Mouse (Mus musculus): Measurements from ENCODE around the gene Cdx2. TPM values are rescaled to one million over a fixed set of nuclear protein-coding genes. Genes with fewer than 3 reads are reported as not detected.

The Cdx2 gene
- polyA plus RNA-seq, 1 experiment = 0.15 TPM

GRCm38 (mm10) chr5:147292506-147293120 lies 14.5 kb downstream of the Cdx2 start:
- DNase-seq (ENCODE audit: low read depth) = no peak

- no peak for DNase-seq (ENCODE audit: low read depth)
These were observed 15.1 kb downstream of the Cdx2 start for GRCm38 (mm10) chr5:147291764-147292505.

- no peak for DNase-seq (ENCODE audit: low read depth)
These were observed 22.7 kb downstream of the Cdx2 start for GRCm38 (mm10) chr5:147284365-147284764.

- no peak for DNase-seq (ENCODE audit: low read depth)
These were observed 29.5 kb downstream of the Cdx2 start for GRCm38 (mm10) chr5:147277547-147277925.

- no peak for DNase-seq (ENCODE audit: low read depth)
These were observed 30.1 kb downstream of the Cdx2 start for GRCm38 (mm10) chr5:147276701-147277546.

GRCm38 (mm10) chr5:147275761-147276160 lies 31.3 kb downstream of the Cdx2 start:
- DNase-seq (ENCODE audit: low read depth) = no peak

GRCm38 (mm10) chr5:147274174-147275141 lies 32.6 kb downstream of the Cdx2 start:
- no peak for DNase-seq (ENCODE audit: low read depth)

- DNase-seq (ENCODE audit: low read depth) = no peak
These were observed 34.2 kb downstream of the Cdx2 start for GRCm38 (mm10) chr5:147272808-147273345.

GRCm38 (mm10) chr5:147272046-147272807 lies 34.8 kb downstream of the Cdx2 start:
- no peak for DNase-seq (ENCODE audit: low read depth)

- DNase-seq (ENCODE audit: low read depth) = no peak
These were observed 36.1 kb downstream of the Cdx2 start for GRCm38 (mm10) chr5:147270673-147271655.

GRCm38 (mm10) chr5:147269926-147270672 lies 37.0 kb downstream of the Cdx2 start, which contains the start of gene Pdx1:
TSS of gene Pdx1 (plus strand) at chr5:147269959.
- no peak for DNase-seq (ENCODE audit: low read depth)

- DNase-seq (ENCODE audit: low read depth) = no peak
These were observed 37.7 kb downstream of the Cdx2 start for GRCm38 (mm10) chr5:147269371-147269770.

- no peak for DNase-seq (ENCODE audit: low read depth)
These were observed 38.3 kb downstream of the Cdx2 start for GRCm38 (mm10) chr5:147268728-147269127.

- no peak for DNase-seq (ENCODE audit: low read depth)
These were observed 39.6 kb downstream of the Cdx2 start for GRCm38 (mm10) chr5:147267434-147267833.

GRCm38 (mm10) chr5:147263945-147264344 lies 43.1 kb downstream of the Cdx2 start:
- no peak for DNase-seq (ENCODE audit: low read depth)

- DNase-seq (ENCODE audit: low read depth) = no peak
These were observed 45.0 kb downstream of the Cdx2 start for GRCm38 (mm10) chr5:147261899-147262541.

- no peak for DNase-seq (ENCODE audit: low read depth)
These were observed 46.3 kb downstream of the Cdx2 start for GRCm38 (mm10) chr5:147260778-147261177.

GRCm38 (mm10) chr5:147260189-147260588 lies 46.9 kb downstream of the Cdx2 start:
- DNase-seq (ENCODE audit: low read depth) = no peak

Data from gonadal fat pad, adult 2 months (tissue).